Mouse (Mus musculus) midbrain, embryonic 13.5 days (tissue): ENCODE measurements around the gene Abhd16a. TPM values are rescaled to one million over a fixed set of nuclear protein-coding genes. Genes with fewer than 3 reads are reported as not detected.

Source experiments
- ATAC-seq: fragments of 200-750 bp; cut with Nextera tagmentation; 2 replicates; pipeline ENCODE4 v1.8.0; 2017; ENCODE audit warnings: mild to moderate bottlenecking, moderate TSS enrichment, moderate library complexity
- H3K27ac ChIP-seq: fragments of 300-500 bp; sonication (generic); 2 replicates; pipeline ENCODE4 v1.5.1; 2015; ENCODE audit warnings: inconsistent platforms, mild to moderate bottlenecking, moderate library complexity
- H3K27me3 ChIP-seq: fragments of 300-500 bp; sonication (generic); 2 replicates; pipeline ENCODE4 v1.6.1; 2015; ENCODE audit warnings: mild to moderate bottlenecking, inconsistent platforms
- H3K36me3 ChIP-seq: fragments of 300-500 bp; sonication (generic); 2 replicates; pipeline ENCODE4 v1.6.1; 2015; ENCODE audit warnings: mild to moderate bottlenecking, inconsistent platforms
- H3K4me1 ChIP-seq: fragments of 300-500 bp; sonication (generic); replicated peaks from 2 replicates; pipeline ENCODE4 v1.6.1; 2015; ENCODE audit warnings: inconsistent platforms
- H3K4me2 ChIP-seq: fragments of 300-500 bp; sonication (generic); replicated peaks from 2 replicates; pipeline ENCODE4 v1.6.1; 2015; ENCODE audit warnings: moderate library complexity, mild to moderate bottlenecking, inconsistent platforms
- H3K4me3 ChIP-seq: fragments of 300-500 bp; sonication (generic); replicated peaks from 2 replicates; pipeline ENCODE4 v1.5.1; 2015; ENCODE audit warnings: mild to moderate bottlenecking, inconsistent platforms
- H3K9ac ChIP-seq: fragments of 300-500 bp; sonication (generic); replicated peaks from 2 replicates; pipeline ENCODE4 v1.6.1; 2015; ENCODE audit warnings: mild to moderate bottlenecking, inconsistent platforms
- H3K9me3 ChIP-seq: fragments of 300-500 bp; sonication (generic); 2 replicates; pipeline ENCODE4 v1.6.1; 2016; ENCODE audit warnings: mild to moderate bottlenecking, inconsistent platforms
- WGBS: fragments of 180-500 bp; shearing (Covaris S2); methylation state at CpG from one replicate; pipeline ENCODE4 v1.1.7; 2015; 5-methylcytosine and 5-hydroxymethylcytosine counted together
- polyA plus RNA-seq: library from polyadenylated mRNA; unstranded; fragments of >200 nt; fragmentation: Nextera tagmentation; extraction: Ambion mirVana; gene quantifications from 2 replicates; pipeline ENCODE4 v1.2.1, GENCODE M21; 2015

Gene Abhd16a
- polyA plus RNA-seq, 1 experiment from 2014 or later: 86.5 TPM

DNA sequence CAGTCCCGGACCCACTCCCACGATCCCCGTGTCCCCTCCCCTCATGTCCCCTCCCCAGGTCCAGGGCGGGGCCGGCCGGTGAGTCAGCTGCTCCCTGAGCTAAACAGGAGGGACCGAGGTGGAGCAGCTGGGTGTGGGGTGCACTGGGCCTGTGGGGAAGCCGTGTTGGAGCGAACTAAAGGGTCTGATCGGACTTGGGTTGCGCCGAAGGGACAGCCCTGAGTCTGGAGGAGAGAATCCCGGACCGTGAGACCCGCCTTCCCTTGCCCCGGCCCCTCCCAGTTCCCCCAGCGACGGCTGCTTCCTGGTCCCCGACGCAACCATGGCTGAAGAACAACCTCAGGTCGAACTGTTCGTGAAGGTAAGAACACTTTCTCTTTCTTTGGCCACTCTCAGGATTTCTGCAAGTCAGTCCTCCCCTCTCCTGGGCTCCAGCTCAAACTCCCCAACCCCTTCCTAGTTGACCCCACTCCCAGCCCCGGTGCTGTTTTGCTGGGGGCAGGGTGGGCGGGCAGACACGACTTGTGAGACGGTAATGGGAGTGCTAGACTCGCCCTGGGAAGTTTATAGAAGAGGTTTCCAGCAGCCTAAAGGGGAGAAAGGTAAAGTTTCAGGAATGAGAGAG lies 38.8 kb upstream of the Abhd16a start:
- ATAC-seq: no peak
- WGBS: under 1% methylated on average over 27 of the region's 27 CpGs
- Histone ChIP-seq H3K4me3 (peak overlapping the region; percentile 46), H3K27me3 (no peaks in the 10 kb centered on the region), H3K4me2 (peak overlapping the region; percentile 69), H3K36me3 (peaks cover 16% of the 10 kb centered on the region), H3K4me1 (peaks cover 67% of the 10 kb centered on the region), H3K9me3 (no peaks in the 10 kb centered on the region), H3K9ac (peak overlapping the region; percentile 71), H3K27ac (peak overlapping the region; percentile 88)

- Histone ChIP-seq H3K4me1 (peaks cover 58% of the 10 kb centered on the region), H3K9me3 (no peaks in the 10 kb centered on the region), H3K4me3 (peak overlapping the region; percentile 46), H3K27ac (peak overlapping the region; percentile 90), H3K27me3 (no peaks in the 10 kb centered on the region), H3K36me3 (peaks cover 25% of the 10 kb centered on the region), H3K9ac (peak overlapping the region; percentile 76), H3K4me2 (peak overlapping the region; percentile 69)
- WGBS: 2% methylated on average over 21 of the region's 21 CpGs
- ATAC-seq: peak; percentile 43
Observed at GRCm38 (mm10) chr17:35051156-35052086, 37.6 kb upstream of the Abhd16a start.

DNA sequence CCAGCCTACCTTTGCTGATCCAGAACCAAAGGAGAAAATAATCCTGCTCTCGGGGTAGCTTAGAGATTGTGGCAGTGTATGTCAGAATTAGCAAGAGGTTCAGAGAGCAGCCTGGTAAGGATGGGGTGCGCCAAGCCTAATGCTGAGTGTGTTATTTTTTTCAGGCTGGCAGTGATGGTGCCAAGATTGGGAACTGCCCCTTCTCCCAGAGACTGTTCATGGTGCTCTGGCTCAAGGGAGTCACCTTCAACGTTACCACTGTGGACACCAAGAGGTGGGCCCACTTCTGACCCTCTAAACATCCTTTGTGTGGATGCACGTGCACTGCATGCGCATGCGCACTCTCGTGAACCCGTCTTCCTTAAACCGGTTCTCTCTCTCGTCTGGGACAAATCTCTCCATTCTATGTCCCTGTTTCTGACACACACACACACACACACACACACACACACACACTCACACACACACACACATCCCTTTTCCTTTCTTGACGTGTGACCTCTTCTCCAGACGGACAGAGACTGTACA lies 36.7 kb upstream of the Abhd16a start:
- H3K9ac ChIP-seq: peak overlapping the region; percentile 76
- no peaks in the 10 kb centered on the region for H3K9me3 ChIP-seq
- H3K4me3 ChIP-seq: peak overlapping the region; percentile 46
- peaks cover 52% of the 10 kb centered on the region for H3K4me1 ChIP-seq
- no peak for ATAC-seq
- H3K27me3 ChIP-seq: no peaks in the 10 kb centered on the region
- peak overlapping the region; percentile 90 for H3K27ac ChIP-seq
- H3K4me2 ChIP-seq: peak overlapping the region; percentile 69
- 77% methylated on average over 12 of the region's 12 CpGs for WGBS
- H3K36me3 ChIP-seq: peaks cover 25% of the 10 kb centered on the region

DNA sequence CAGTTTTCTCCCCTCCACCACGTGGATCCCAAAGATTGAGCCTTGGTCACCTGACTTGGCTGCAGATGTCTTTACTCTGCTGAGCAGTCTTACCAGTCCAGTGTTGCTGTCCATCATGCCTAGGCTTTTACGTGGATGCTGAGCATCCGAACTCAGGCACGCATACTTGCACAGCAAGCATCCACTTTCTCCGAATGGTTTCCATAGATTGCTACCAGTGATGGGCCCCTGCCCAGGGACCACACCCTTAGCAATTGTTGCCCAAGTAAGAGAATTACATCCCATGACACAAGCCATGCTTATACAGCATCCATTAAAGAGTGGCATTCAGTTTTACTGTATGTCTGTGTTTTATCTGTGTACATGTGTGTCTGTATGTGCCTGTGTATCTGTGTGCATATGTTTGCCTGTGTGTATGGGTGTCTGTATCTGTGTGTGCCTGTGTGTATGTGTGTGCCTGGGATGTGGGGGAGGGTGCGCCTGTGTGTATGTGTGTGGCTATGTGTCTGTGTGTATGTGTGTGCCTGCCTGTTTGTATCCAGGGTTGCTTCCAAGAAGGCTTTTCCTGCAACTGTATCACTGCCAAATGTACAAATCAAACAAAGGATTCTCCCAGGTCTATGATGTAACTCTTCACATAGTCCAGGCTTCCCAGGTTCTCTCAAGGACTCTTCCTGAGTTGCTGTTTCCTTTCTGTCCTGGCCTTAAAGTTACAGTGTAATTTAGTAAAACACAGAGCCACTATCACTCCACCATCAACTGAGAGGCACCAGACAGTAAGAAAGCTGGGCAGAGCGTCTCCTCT lies 33.2 kb upstream of the Abhd16a start:
- H3K9me3 ChIP-seq: no peaks in the 10 kb centered on the region
- H3K27me3 ChIP-seq: no peaks in the 10 kb centered on the region
- 91% methylated on average over 7 of the region's 7 CpGs for WGBS
- peaks cover 41% of the 10 kb centered on the region for H3K4me1 ChIP-seq
- no peak overlapping the region for H3K27ac ChIP-seq
- H3K9ac ChIP-seq: no peak overlapping the region; the same call in 1 of the 2 replicates
- H3K4me3 ChIP-seq: no peak overlapping the region
- no peak for ATAC-seq
- H3K4me2 ChIP-seq: no peak overlapping the region
- H3K36me3 ChIP-seq: peaks cover 30% of the 10 kb centered on the region

GRCm38 (mm10) chr17:35057090-35057489 lies 32.0 kb upstream of the Abhd16a start:
- Histone ChIP-seq H3K27me3 (no peaks in the 10 kb centered on the region), H3K4me2 (no peak overlapping the region), H3K4me1 (peaks cover 38% of the 10 kb centered on the region), H3K9ac (no peak overlapping the region), H3K4me3 (no peak overlapping the region), H3K36me3 (peaks cover 40% of the 10 kb centered on the region), H3K27ac (no peak overlapping the region), H3K9me3 (no peaks in the 10 kb centered on the region)
- WGBS: 85% methylated on average over 3 of the region's 3 CpGs
- ATAC-seq: no peak

- H3K9me3 ChIP-seq: no peaks in the 10 kb centered on the region
- H3K36me3 ChIP-seq: peaks cover 48% of the 10 kb centered on the region
- H3K4me3 ChIP-seq: peak overlapping the region; percentile 88
- peaks cover 5% of the 10 kb centered on the region; the same call in 1 of the 2 replicates for H3K27me3 ChIP-seq
- 70% methylated on average over 9 of the region's 9 CpGs for WGBS
- peak; percentile 18; the same call in 1 of the 2 replicates for ATAC-seq
- H3K27ac ChIP-seq: peak overlapping the region; percentile 88; the same call in 1 of the 2 replicates
- peak overlapping the region; percentile 86 for H3K4me2 ChIP-seq
- peaks cover 29% of the 10 kb centered on the region for H3K4me1 ChIP-seq
- peak overlapping the region; percentile 91; the same call in 1 of the 2 replicates for H3K9ac ChIP-seq
Observed at GRCm38 (mm10) chr17:35058316-35058715, 30.7 kb upstream of the Abhd16a start.

- under 1% methylated on average over 57 of the region's 57 CpGs for WGBS
Observed at GRCm38 (mm10) chr17:35058911-35059892, 29.9 kb upstream of the Abhd16a start, which contains the start of gene Ddah2. Gene Ddah2, plus strand, starts transcription at chr17:35059035.

GRCm38 (mm10) chr17:35060071-35060470 lies 29.0 kb upstream of the Abhd16a start:
- Histone ChIP-seq H3K4me3 (peak overlapping the region; percentile 88), H3K27me3 (peaks cover 19% of the 10 kb centered on the region), H3K27ac (no peak overlapping the region), H3K9me3 (no peaks in the 10 kb centered on the region), H3K9ac (peak overlapping the region; percentile 91), H3K4me2 (peak overlapping the region; percentile 86), H3K36me3 (peaks cover 41% of the 10 kb centered on the region), H3K4me1 (peaks cover 39% of the 10 kb centered on the region)
- ATAC-seq: peak; percentile 10
- 31% methylated on average over 14 of the region's 14 CpGs for WGBS

More at GRCm38 (mm10) chr17:35058911-35059892, 29.9 kb upstream of the Abhd16a start, which contains the start of gene Ddah2:
- Histone ChIP-seq H3K4me1 (peaks cover 30% of the 10 kb centered on the region), H3K9me3 (no peaks in the 10 kb centered on the region), H3K4me3 (peak within 1 kb of the TSS; percentile 88), H3K27ac (peak within 1 kb of the TSS; percentile 88), H3K27me3 (peaks cover 14% of the 10 kb centered on the region), H3K4me2 (peak within 1 kb of the TSS; percentile 86), H3K36me3 (peaks cover 46% of the 10 kb centered on the region), H3K9ac (peak within 1 kb of the TSS; percentile 91)
- peak; percentile 90 for ATAC-seq

- H3K4me3 ChIP-seq: peak overlapping the region; percentile 88
- H3K9ac ChIP-seq: peak overlapping the region; percentile 91
- peaks cover 46% of the 10 kb centered on the region for H3K4me1 ChIP-seq
- peaks cover 36% of the 10 kb centered on the region for H3K36me3 ChIP-seq
- H3K27ac ChIP-seq: no peak overlapping the region
- no peak for ATAC-seq
- H3K9me3 ChIP-seq: no peaks in the 10 kb centered on the region
- H3K27me3 ChIP-seq: peaks cover 26% of the 10 kb centered on the region
- H3K4me2 ChIP-seq: peak overlapping the region; percentile 86
- 64% methylated on average over 22 of the region's 22 CpGs for WGBS
Observed at GRCm38 (mm10) chr17:35060737-35061297, 28.2 kb upstream of the Abhd16a start.

- 79% methylated on average over 8 of the region's 8 CpGs for WGBS
- no peak overlapping the region for H3K4me3 ChIP-seq
- H3K9me3 ChIP-seq: no peaks in the 10 kb centered on the region
- peaks cover 49% of the 10 kb centered on the region for H3K4me1 ChIP-seq
- H3K36me3 ChIP-seq: peaks cover 32% of the 10 kb centered on the region
- peak overlapping the region; percentile 86; the same call in 1 of the 2 replicates for H3K4me2 ChIP-seq
- H3K9ac ChIP-seq: no peak overlapping the region
- H3K27me3 ChIP-seq: peaks cover 31% of the 10 kb centered on the region
- ATAC-seq: no peak
- H3K27ac ChIP-seq: no peak overlapping the region
Observed at GRCm38 (mm10) chr17:35061299-35061698, 27.8 kb upstream of the Abhd16a start.
